Mouse (Mus musculus): ENCODE measurements around the gene Bnc2. TPM values are rescaled to one million over a fixed set of nuclear protein-coding genes. Genes with fewer than 3 reads are reported as not detected.

Gene Bnc2
- polyA plus RNA-seq, 1 experiment from 2014 or later: 3.4 TPM

GRCm38 (mm10) chr4:84670996-84671395 is 4.1 kb downstream of the Bnc2 start:
- Histone ChIP-seq H3K9ac (ENCODE audit: low read length) (no peak overlapping the region), H3K27ac (ENCODE audit: low read length) (no peak overlapping the region), H3K4me3 (ENCODE audit: low read length) (no peak overlapping the region), H3K4me1 (replicated peaks; ENCODE audit: control insufficient read depth, insufficient read depth, low read length) (peaks cover 11% of the 10 kb centered on the region), H3K9me3 (ENCODE audit: control insufficient read depth, low read length) (no peaks in the 10 kb centered on the region), H3K4me2 (ENCODE audit: low read depth, low read length) (no peak overlapping the region), H3K27me3 (ENCODE audit: control insufficient read depth, insufficient read depth, low read depth, low read length) (peaks cover 25% of the 10 kb centered on the region), H3K36me3 (ENCODE audit: control insufficient read depth, insufficient read depth, low read length) (no peaks in the 10 kb centered on the region)
- 31% methylated on average over 1 of the region's 1 CpGs for WGBS
- ATAC-seq (ENCODE audit: low read depth): no peak

- Histone ChIP-seq H3K27me3 (ENCODE audit: control insufficient read depth, insufficient read depth, low read depth, low read length) (peaks cover 23% of the 10 kb centered on the region), H3K9ac (ENCODE audit: low read length) (no peak overlapping the region), H3K27ac (ENCODE audit: low read length) (no peak overlapping the region), H3K9me3 (ENCODE audit: control insufficient read depth, low read length) (no peaks in the 10 kb centered on the region), H3K4me3 (ENCODE audit: low read length) (no peak overlapping the region), H3K4me1 (replicated peaks; ENCODE audit: control insufficient read depth, insufficient read depth, low read length) (peaks cover 11% of the 10 kb centered on the region), H3K4me2 (ENCODE audit: low read depth, low read length) (no peak overlapping the region), H3K36me3 (ENCODE audit: control insufficient read depth, insufficient read depth, low read length) (no peaks in the 10 kb centered on the region)
- no peak for ATAC-seq (ENCODE audit: low read depth)
- 44% methylated on average over 5 of the region's 5 CpGs for WGBS
Observed at GRCm38 (mm10) chr4:84669650-84670049, 5.4 kb downstream of the Bnc2 start.

GRCm38 (mm10) chr4:84668949-84669605 is 6.0 kb downstream of the Bnc2 start:
- H3K27me3 ChIP-seq (ENCODE audit: control insufficient read depth, insufficient read depth, low read depth, low read length): peaks cover 17% of the 10 kb centered on the region
- no peaks in the 10 kb centered on the region for H3K36me3 ChIP-seq (ENCODE audit: control insufficient read depth, insufficient read depth, low read length)
- 58% methylated on average over 12 of the region's 12 CpGs for WGBS
- H3K27ac ChIP-seq (ENCODE audit: low read length): no peak overlapping the region
- H3K4me3 ChIP-seq (ENCODE audit: low read length): no peak overlapping the region
- no peaks in the 10 kb centered on the region for H3K9me3 ChIP-seq (ENCODE audit: control insufficient read depth, low read length)
- no peak overlapping the region for H3K4me2 ChIP-seq (ENCODE audit: low read depth, low read length)
- ATAC-seq (ENCODE audit: low read depth): peak; percentile 67; the same call in 1 of the 2 replicates
- peaks cover 8% of the 10 kb centered on the region for H3K4me1 ChIP-seq (replicated peaks; ENCODE audit: control insufficient read depth, insufficient read depth, low read length)
- H3K9ac ChIP-seq (ENCODE audit: low read length): no peak overlapping the region

GRCm38 (mm10) chr4:84668226-84668625 is 6.8 kb downstream of the Bnc2 start:
- ATAC-seq (ENCODE audit: low read depth): no peak
- Histone ChIP-seq H3K27ac (ENCODE audit: low read length) (no peak overlapping the region), H3K9me3 (ENCODE audit: control insufficient read depth, low read length) (no peaks in the 10 kb centered on the region), H3K4me3 (ENCODE audit: low read length) (no peak overlapping the region), H3K9ac (ENCODE audit: low read length) (no peak overlapping the region), H3K36me3 (ENCODE audit: control insufficient read depth, insufficient read depth, low read length) (no peaks in the 10 kb centered on the region), H3K4me2 (ENCODE audit: low read depth, low read length) (no peak overlapping the region), H3K4me1 (replicated peaks; ENCODE audit: control insufficient read depth, insufficient read depth, low read length) (peaks cover 8% of the 10 kb centered on the region), H3K27me3 (ENCODE audit: control insufficient read depth, insufficient read depth, low read depth, low read length) (peaks cover 12% of the 10 kb centered on the region)
- 83% methylated on average over 5 of the region's 5 CpGs for WGBS

- no peak overlapping the region for H3K4me3 ChIP-seq (ENCODE audit: low read length)
- H3K9ac ChIP-seq (ENCODE audit: low read length): no peak overlapping the region
- H3K9me3 ChIP-seq (ENCODE audit: control insufficient read depth, low read length): no peaks in the 10 kb centered on the region
- no peaks in the 10 kb centered on the region for H3K36me3 ChIP-seq (ENCODE audit: control insufficient read depth, insufficient read depth, low read length)
- H3K27me3 ChIP-seq (ENCODE audit: control insufficient read depth, insufficient read depth, low read depth, low read length): no peaks in the 10 kb centered on the region
- no peak for ATAC-seq (ENCODE audit: low read depth)
- H3K4me1 ChIP-seq (replicated peaks; ENCODE audit: control insufficient read depth, insufficient read depth, low read length): no peaks in the 10 kb centered on the region
- 81% methylated on average over 5 of the region's 5 CpGs for WGBS
- no peak overlapping the region for H3K27ac ChIP-seq (ENCODE audit: low read length)
- no peak overlapping the region for H3K4me2 ChIP-seq (ENCODE audit: low read depth, low read length)
Observed at GRCm38 (mm10) chr4:84662228-84663065, 12.6 kb downstream of the Bnc2 start.

- Histone ChIP-seq H3K9ac (ENCODE audit: low read length) (no peak overlapping the region), H3K27ac (ENCODE audit: low read length) (no peak overlapping the region), H3K9me3 (ENCODE audit: control insufficient read depth, low read length) (no peaks in the 10 kb centered on the region), H3K4me3 (ENCODE audit: low read length) (no peak overlapping the region), H3K27me3 (ENCODE audit: control insufficient read depth, insufficient read depth, low read depth, low read length) (no peaks in the 10 kb centered on the region), H3K4me1 (replicated peaks; ENCODE audit: control insufficient read depth, insufficient read depth, low read length) (no peaks in the 10 kb centered on the region), H3K36me3 (ENCODE audit: control insufficient read depth, insufficient read depth, low read length) (no peaks in the 10 kb centered on the region), H3K4me2 (ENCODE audit: low read depth, low read length) (no peak overlapping the region)
- 43% methylated on average over 3 of the region's 3 CpGs for WGBS
- no peak for ATAC-seq (ENCODE audit: low read depth)
Observed at GRCm38 (mm10) chr4:84661341-84661740, 13.7 kb downstream of the Bnc2 start.

GRCm38 (mm10) chr4:84651786-84652185 is 23.3 kb downstream of the Bnc2 start:
- no peaks in the 10 kb centered on the region for H3K27me3 ChIP-seq (ENCODE audit: control insufficient read depth, insufficient read depth, low read depth, low read length)
- no peak overlapping the region for H3K9ac ChIP-seq (ENCODE audit: low read length)
- H3K4me2 ChIP-seq (ENCODE audit: low read depth, low read length): no peak overlapping the region
- no peak overlapping the region for H3K4me3 ChIP-seq (ENCODE audit: low read length)
- H3K36me3 ChIP-seq (ENCODE audit: control insufficient read depth, insufficient read depth, low read length): no peaks in the 10 kb centered on the region
- H3K9me3 ChIP-seq (ENCODE audit: control insufficient read depth, low read length): no peaks in the 10 kb centered on the region
- H3K4me1 ChIP-seq (replicated peaks; ENCODE audit: control insufficient read depth, insufficient read depth, low read length): no peaks in the 10 kb centered on the region
- ATAC-seq (ENCODE audit: low read depth): no peak
- H3K27ac ChIP-seq (ENCODE audit: low read length): no peak overlapping the region
- WGBS: 47% methylated on average over 8 of the region's 8 CpGs

- Histone ChIP-seq H3K9ac (ENCODE audit: low read length) (no peak overlapping the region), H3K4me1 (replicated peaks; ENCODE audit: control insufficient read depth, insufficient read depth, low read length) (no peaks in the 10 kb centered on the region), H3K4me2 (ENCODE audit: low read depth, low read length) (no peak overlapping the region), H3K36me3 (ENCODE audit: control insufficient read depth, insufficient read depth, low read length) (no peaks in the 10 kb centered on the region), H3K9me3 (ENCODE audit: control insufficient read depth, low read length) (no peaks in the 10 kb centered on the region), H3K27ac (ENCODE audit: low read length) (no peak overlapping the region), H3K27me3 (ENCODE audit: control insufficient read depth, insufficient read depth, low read depth, low read length) (no peaks in the 10 kb centered on the region), H3K4me3 (ENCODE audit: low read length) (no peak overlapping the region)
- ATAC-seq (ENCODE audit: low read depth): no peak
Observed at GRCm38 (mm10) chr4:84646576-84646975, 28.5 kb downstream of the Bnc2 start.

GRCm38 (mm10) chr4:84639166-84639565 is 35.9 kb downstream of the Bnc2 start:
- H3K4me3 ChIP-seq (ENCODE audit: low read length): no peak overlapping the region
- H3K4me2 ChIP-seq (ENCODE audit: low read depth, low read length): no peak overlapping the region
- no peaks in the 10 kb centered on the region for H3K36me3 ChIP-seq (ENCODE audit: control insufficient read depth, insufficient read depth, low read length)
- H3K27ac ChIP-seq (ENCODE audit: low read length): no peak overlapping the region
- H3K9ac ChIP-seq (ENCODE audit: low read length): no peak overlapping the region
- H3K4me1 ChIP-seq (replicated peaks; ENCODE audit: control insufficient read depth, insufficient read depth, low read length): peaks cover 7% of the 10 kb centered on the region
- no peaks in the 10 kb centered on the region for H3K9me3 ChIP-seq (ENCODE audit: control insufficient read depth, low read length)
- H3K27me3 ChIP-seq (ENCODE audit: control insufficient read depth, insufficient read depth, low read depth, low read length): no peaks in the 10 kb centered on the region
- 62% methylated on average over 6 of the region's 6 CpGs for WGBS
- ATAC-seq (ENCODE audit: low read depth): no peak
